9 mouse cellular contexts compared by ENCODE assay signal in genomic region chr14:120076192-120076591, GRCm38 (mm10). TPM values are rescaled to one million over a fixed set of nuclear protein-coding genes. Genes with fewer than 3 reads are reported as not detected.
DNase-seq lines count a peak whose midpoint lies in the region; ATAC-seq and TF ChIP-seq lines count a peak whose summit lies in the region.
"Had no signal": no experiment of that assay in that cellular context is flagged by ENCODE, and none has a peak within 500 bp of the region (broad histone marks: within the 10 kb centered on the region; RNA-seq: fewer than 3 reads in every experiment).

No protein-coding gene starts in this region.

- H3K9me3 ChIP-seq in forebrain, embryonic 14.5 days (replicated peaks; ENCODE audit: control insufficient read depth, low read length): no peaks in the 10 kb centered on the region
- H3K9me3 ChIP-seq in forebrain, embryonic 15.5 days: no peaks in the 10 kb centered on the region

- no peaks in the 10 kb centered on the region for H3K4me1 ChIP-seq in forebrain, embryonic 14.5 days (ENCODE audit: control insufficient read depth, insufficient read depth, low read length)
- H3K4me1 ChIP-seq in forebrain, embryonic 15.5 days: no peaks in the 10 kb centered on the region

- no peaks in the 10 kb centered on the region for H3K27me3 ChIP-seq in forebrain, embryonic 14.5 days (replicated peaks; ENCODE audit: control insufficient read depth, insufficient read depth, low read length)
- H3K27me3 ChIP-seq in forebrain, embryonic 15.5 days: no peaks in the 10 kb centered on the region

- no peak overlapping the region for H3K9ac ChIP-seq in forebrain, embryonic 14.5 days (ENCODE audit: low read length)
- H3K9ac ChIP-seq in forebrain, embryonic 15.5 days (replicated peaks): no peak overlapping the region

- H3K4me3 ChIP-seq in forebrain, embryonic 14.5 days (ENCODE audit: low read depth, low read length): no peak overlapping the region
- H3K4me3 ChIP-seq in forebrain, embryonic 15.5 days: no peak overlapping the region
- H3K4me3 ChIP-seq in left cerebral cortex, adult 2 months: no peak overlapping the region

- TF ChIP-seq CTCF in left cerebral cortex, adult 2 months (IDR thresholded peaks at IDR 0.05): peak; percentile 66
- peak; percentile 24; the same call in 1 of the 2 replicates for TF ChIP-seq CTCF in brain, embryonic 14.5 days (IDR thresholded peaks at IDR 0.05; ENCODE audit: borderline replicate concordance, extremely low read depth, insufficient read depth, insufficient read length)

- 66% methylated on average over 2 of the region's 2 CpGs for WGBS in forebrain, embryonic 14.5 days
- WGBS in forebrain, embryonic 15.5 days: 64% methylated on average over 2 of the region's 2 CpGs

- H3K27ac ChIP-seq in forebrain, embryonic 14.5 days (ENCODE audit: low read depth, low read length): no peak overlapping the region
- no peak overlapping the region for H3K27ac ChIP-seq in forebrain, embryonic 15.5 days (replicated peaks)
- H3K27ac ChIP-seq in left cerebral cortex, adult 2 months: no peak overlapping the region

- no peak overlapping the region for H3K4me2 ChIP-seq in forebrain, embryonic 14.5 days (ENCODE audit: low read length)
- H3K4me2 ChIP-seq in forebrain, embryonic 15.5 days (replicated peaks): no peak overlapping the region

- peak; percentile 76 for DNase-seq in forebrain, embryonic 14.5 days (ENCODE audit: low spot score)
- no peak for DNase-seq in left cerebral cortex, adult 2 months (ENCODE audit: extremely low spot score in 1 of 2, low spot score in 2 of 2)
- no peak for DNase-seq in left cerebral cortex, postnatal 4 days
- DNase-seq in brain, embryonic 14.5 days (ENCODE audit: low read depth): peak; percentile 78
- DNase-seq in lung, postnatal 25 days (ENCODE audit: low spot score): peak; percentile 26
- DNase-seq in spleen, adult 12 weeks (ENCODE audit: low spot score): no peak
- DNase-seq in urinary bladder, postnatal 10 days (ENCODE audit: low spot score): no peak

- intact Hi-C loops in left cerebral cortex, adult 2 months (cut with DNase I): loop anchor here (2.0 to 5.0 kb wide), 6 partner anchors 61 to 686 kb away; partner anchors contain the start of genes Mbnl2 and Rap2a
- intact Hi-C loops in left cerebral cortex, postnatal 4 days (cut with DNase I): loop anchor here (10.0 kb wide), 1 partner anchor 579 kb away; no protein-coding TSS in a partner anchor

- no peaks in the 10 kb centered on the region for H3K36me3 ChIP-seq in forebrain, embryonic 14.5 days (ENCODE audit: control insufficient read depth, insufficient read depth, low read length)
- H3K36me3 ChIP-seq in forebrain, embryonic 15.5 days: no peaks in the 10 kb centered on the region

- no peak for TF ChIP-seq POLR2A in brain, embryonic 14.5 days (IDR thresholded peaks at IDR 0.05; ENCODE audit: borderline replicate concordance, extremely low read depth, insufficient read depth, insufficient read length, poor library complexity, severe bottlenecking)

- peak; percentile 26; the same call in 1 of the 2 replicates for ATAC-seq in forebrain, embryonic 14.5 days
- ATAC-seq in forebrain, embryonic 15.5 days (replicated peaks): no peak

RNA-seq across cellular contexts. Expression of gene Oxgr1, which starts 34.0 kb away (rescaled TPM):
- not detected in 2 replicates for polyA plus RNA-seq in forebrain, embryonic 14.5 days (2014; fragmentation: Nextera tagmentation; extraction: Ambion mirVana)
- polyA plus RNA-seq in forebrain, embryonic 15.5 days (2015; fragmentation: Nextera tagmentation; extraction: Ambion mirVana): not detected in 2 replicates
- not detected for total RNA-seq in left cerebral cortex, adult 2 months (2021)
- total RNA-seq in left cerebral cortex, postnatal 4 days (2021): under 1 TPM in 1 of 2 experiments, not detected in 1; 0.14 TPM
- 0.04 TPM in 1 of 2 replicates, not detected in the other for polyA plus RNA-seq in brain, embryonic 14.5 days (2012; rRNA removed)
- polyA plus RNA-seq: liver, embryonic 16.5 days had no signal

Comparison
In these comparisons a context has a peak if more than half of its experiments do, and no peak if none do; other contexts are left out.
1. DNase-seq: peak in forebrain, embryonic 14.5 days (single experiment), brain, embryonic 14.5 days (single experiment) and lung, postnatal 25 days (single experiment); none in left cerebral cortex, adult 2 months (0 of 2), left cerebral cortex, postnatal 4 days (single experiment), spleen, adult 12 weeks (single experiment) and urinary bladder, postnatal 10 days (single experiment).